Mouse (Mus musculus): ENCODE results near the gene Btg2.

The Btg2 gene

GRCm38 (mm10) chr1:134059739-134060695 lies 18.9 kb downstream of the Btg2 start:
- peak; percentile 77 for DNase-seq (ENCODE audit: low read depth, low spot score)

GRCm38 (mm10) chr1:134058870-134059269 lies 20.1 kb downstream of the Btg2 start:
- no peak for DNase-seq (ENCODE audit: low read depth, low spot score)

- DNase-seq (ENCODE audit: low read depth, low spot score) = no peak
Observed at GRCm38 (mm10) chr1:134057736-134058135, 21.2 kb downstream of the Btg2 start.

GRCm38 (mm10) chr1:134056285-134056684 lies 22.6 kb downstream of the Btg2 start:
- no peak for DNase-seq (ENCODE audit: low read depth, low spot score)

GRCm38 (mm10) chr1:134055666-134056245 lies 23.2 kb downstream of the Btg2 start:
- DNase-seq (ENCODE audit: low read depth, low spot score) = no peak

- no peak for DNase-seq (ENCODE audit: low read depth, low spot score)
Observed at GRCm38 (mm10) chr1:134055058-134055457, 23.9 kb downstream of the Btg2 start.

- DNase-seq (ENCODE audit: low read depth, low spot score) = peak; percentile 89
Observed at GRCm38 (mm10) chr1:134053207-134053606, 25.7 kb downstream of the Btg2 start.

GRCm38 (mm10) chr1:134049542-134049941 lies 29.4 kb downstream of the Btg2 start:
- no peak for DNase-seq (ENCODE audit: low read depth, low spot score)

- DNase-seq (ENCODE audit: low read depth, low spot score) = peak; percentile 91
Observed at GRCm38 (mm10) chr1:134048759-134049158, 30.2 kb downstream of the Btg2 start.

GRCm38 (mm10) chr1:134047431-134047830 lies 31.5 kb downstream of the Btg2 start:
- no peak for DNase-seq (ENCODE audit: low read depth, low spot score)

GRCm38 (mm10) chr1:134046387-134046786 lies 32.5 kb downstream of the Btg2 start:
- no peak for DNase-seq (ENCODE audit: low read depth, low spot score)

GRCm38 (mm10) chr1:134045971-134046370 lies 32.9 kb downstream of the Btg2 start:
- DNase-seq (ENCODE audit: low read depth, low spot score) = peak; percentile 91

GRCm38 (mm10) chr1:134044805-134045204 lies 34.1 kb downstream of the Btg2 start:
- DNase-seq (ENCODE audit: low read depth, low spot score) = no peak

GRCm38 (mm10) chr1:134042341-134042740 lies 36.6 kb downstream of the Btg2 start:
- DNase-seq (ENCODE audit: low read depth, low spot score) = no peak

- no peak for DNase-seq (ENCODE audit: low read depth, low spot score)
Observed at GRCm38 (mm10) chr1:134041900-134042299, 37.0 kb downstream of the Btg2 start.

- DNase-seq (ENCODE audit: low read depth, low spot score) = no peak
Observed at GRCm38 (mm10) chr1:134039361-134039760, 39.6 kb downstream of the Btg2 start.

GRCm38 (mm10) chr1:134038336-134038735 lies 40.6 kb downstream of the Btg2 start:
- no peak for DNase-seq (ENCODE audit: low read depth, low spot score)

- DNase-seq (ENCODE audit: low read depth, low spot score) = no peak
Observed at GRCm38 (mm10) chr1:134037172-134037571, 41.7 kb downstream of the Btg2 start, which contains the start of gene Fmod. Gene Fmod, plus strand, starts transcription at chr1:134037254.

GRCm38 (mm10) chr1:134036492-134036891 lies 42.4 kb downstream of the Btg2 start:
- no peak for DNase-seq (ENCODE audit: low read depth, low spot score)

GRCm38 (mm10) chr1:134028161-134028846 lies 50.6 kb downstream of the Btg2 start:
- peak; percentile 57 for DNase-seq (ENCODE audit: low read depth, low spot score)

- DNase-seq (ENCODE audit: low read depth, low spot score) = peak; percentile 75
Observed at GRCm38 (mm10) chr1:134026741-134027140, 52.2 kb downstream of the Btg2 start.

GRCm38 (mm10) chr1:134025975-134026374 lies 52.9 kb downstream of the Btg2 start:
- no peak for DNase-seq (ENCODE audit: low read depth, low spot score)

Measured in brain, adult 2 months (tissue).